Mouse (Mus musculus): ENCODE measurements around the gene Repin1. TPM values are rescaled to one million over a fixed set of nuclear protein-coding genes. Genes with fewer than 3 reads are reported as not detected.

The Repin1 gene
- total and polyA plus RNA-seq, 3 experiments = not detected

GRCm38 (mm10) chr6:48636515-48636914, 42.8 kb downstream of the Repin1 start:
- no peaks in the 10 kb centered on the region for H3K79me2 ChIP-seq (ENCODE audit: control insufficient read depth, insufficient read depth, low read length, poor library complexity)
- H3K9ac ChIP-seq (ENCODE audit: control insufficient read depth, low read depth, low read length, poor library complexity, severe bottlenecking) = no peak overlapping the region
- H3K9me3 ChIP-seq (replicated peaks; ENCODE audit: insufficient read depth, low read length) = no peaks in the 10 kb centered on the region
- no peaks in the 10 kb centered on the region for H3K4me1 ChIP-seq (ENCODE audit: control insufficient read depth in 1 of 2, insufficient read depth in 2 of 2, low read length in 2 of 2)
- no peaks in the 10 kb centered on the region for H3K27me3 ChIP-seq (ENCODE audit: control insufficient read depth in 1 of 2, insufficient read depth in 2 of 2, low read length in 2 of 2)
- no peak overlapping the region for H3K4me3 ChIP-seq (ENCODE audit: control insufficient read depth in 1 of 2, insufficient read depth in 1 of 2, low read depth in 2 of 2, low read length in 2 of 2)
- TF ChIP-seq KAT2A (conservative IDR thresholded peaks at IDR 0.05; ENCODE audit: low read depth, low read length) (no peak), JUND (IDR thresholded peaks at IDR 0.05; ENCODE audit: low read depth, low read length) (no peak), CHD1 (IDR thresholded peaks at IDR 0.05; ENCODE audit: low read depth, low read length) (no peak), ETS1 (IDR thresholded peaks at IDR 0.05; ENCODE audit: low read depth, low read length) (no peak), MYC (IDR thresholded peaks at IDR 0.05; ENCODE audit: low read depth, low read length) (no peak), ZKSCAN1 (IDR thresholded peaks at IDR 0.05; ENCODE audit: low read depth, low read length) (no peak), E2F4 (IDR thresholded peaks at IDR 0.05; ENCODE audit: borderline replicate concordance, low read depth, low read length) (no peak), GATA1 (IDR thresholded peaks at IDR 0.05; ENCODE audit: low read depth, low read length) (no peak), USF1 (IDR thresholded peaks at IDR 0.05; ENCODE audit: low read depth, low read length) (no peak), POLR2A (IDR thresholded peaks at IDR 0.05; ENCODE audit: control insufficient read depth in 1 of 2, insufficient read depth in 1 of 2, low read depth in 1 of 2, low read length in 2 of 2, poor library complexity in 1 of 2) (no peak)
- no peak overlapping the region for H3K27ac ChIP-seq (ENCODE audit: control insufficient read depth, low read depth, low read length)
- DNase-seq (ENCODE audit: low read depth, low spot score) = no peak
- no peaks in the 10 kb centered on the region for H3K36me3 ChIP-seq (ENCODE audit: control insufficient read depth in 1 of 2, insufficient read depth in 2 of 2, low read length in 2 of 2)

DNA sequence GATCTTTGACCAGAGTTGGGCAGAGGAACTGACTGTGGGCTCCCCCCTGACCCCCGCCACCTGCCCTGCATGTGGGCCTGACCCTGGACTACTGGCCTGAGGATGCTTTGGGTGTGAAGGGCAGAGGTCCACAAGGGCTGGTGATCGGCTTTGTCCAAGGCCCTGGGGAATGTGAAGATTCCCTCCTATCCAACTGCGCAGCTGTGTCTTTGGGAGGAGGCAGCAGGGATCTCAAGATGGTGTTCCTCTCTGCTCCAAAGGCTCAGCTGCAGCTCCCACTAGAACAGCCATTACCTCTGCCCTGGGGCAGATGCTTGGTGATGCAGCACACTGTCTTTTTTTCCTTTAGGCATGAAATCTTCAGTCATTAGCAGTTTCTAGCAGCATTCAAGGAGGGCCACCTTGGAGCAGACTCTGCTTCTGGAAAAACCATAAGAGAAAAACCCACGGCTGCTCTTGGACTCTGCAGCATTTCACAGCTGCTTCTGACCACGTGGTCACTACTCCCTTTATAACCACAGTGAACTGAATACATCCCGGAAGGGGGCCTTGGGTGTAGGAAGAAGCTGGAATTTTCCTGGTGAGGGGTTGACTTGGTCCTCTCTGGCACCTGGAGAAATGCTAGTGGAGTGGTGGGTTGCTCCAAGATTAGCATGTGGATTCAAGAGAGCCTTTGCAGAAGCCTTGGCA, 44.3 kb downstream of the Repin1 start:
- no peak for DNase-seq (ENCODE audit: low read depth, low spot score)
- no peak for TF ChIP-seq MXI1 (IDR thresholded peaks at IDR 0.05; ENCODE audit: low read depth, low read length)
- TF ChIP-seq ZNF384 (IDR thresholded peaks at IDR 0.05; ENCODE audit: low read depth, low read length) = no peak
- TF ChIP-seq CTCF (IDR thresholded peaks at IDR 0.05 in 2 of 3, conservative IDR thresholded peaks at IDR 0.05 in 1 of 3; ENCODE audit: control insufficient read depth in 1 of 3, insufficient read depth in 1 of 3, low read depth in 2 of 3, low read length in 3 of 3, poor library complexity in 1 of 3, severe bottlenecking in 1 of 3) = no peak
- no peak for TF ChIP-seq RCOR1 (IDR thresholded peaks at IDR 0.05; ENCODE audit: low read depth, low read length)
- no peak for TF ChIP-seq ZKSCAN1 (IDR thresholded peaks at IDR 0.05; ENCODE audit: low read depth, low read length)
- no peak for TF ChIP-seq MYB (IDR thresholded peaks at IDR 0.05; ENCODE audit: low read depth, low read length)
- no peak for TF ChIP-seq NRF1 (IDR thresholded peaks at IDR 0.05; ENCODE audit: insufficient read depth, low read depth, low read length, poor library complexity, severe bottlenecking)
- TF ChIP-seq USF2 (IDR thresholded peaks at IDR 0.05; ENCODE audit: borderline replicate concordance in 1 of 2, insufficient read depth in 1 of 2, low read depth in 1 of 2, low read length in 2 of 2) = no peak
- TF ChIP-seq ZC3H11A (IDR thresholded peaks at IDR 0.05; ENCODE audit: low read depth, low read length) = no peak
- TF ChIP-seq CHD1 (IDR thresholded peaks at IDR 0.05; ENCODE audit: low read depth, low read length) = no peak
- H3K79me2 ChIP-seq (ENCODE audit: control insufficient read depth, insufficient read depth, low read length, poor library complexity) = no peaks in the 10 kb centered on the region
- H3K27ac ChIP-seq (ENCODE audit: control insufficient read depth, low read depth, low read length) = no peak overlapping the region
- no peak overlapping the region for H3K4me3 ChIP-seq (ENCODE audit: control insufficient read depth in 1 of 2, insufficient read depth in 1 of 2, low read depth in 2 of 2, low read length in 2 of 2)
- H3K4me1 ChIP-seq (ENCODE audit: control insufficient read depth in 1 of 2, insufficient read depth in 2 of 2, low read length in 2 of 2) = no peaks in the 10 kb centered on the region
- no peaks in the 10 kb centered on the region for H3K36me3 ChIP-seq (ENCODE audit: control insufficient read depth in 1 of 2, insufficient read depth in 2 of 2, low read length in 2 of 2)
- no peak overlapping the region for H3K9ac ChIP-seq (ENCODE audit: control insufficient read depth, low read depth, low read length, poor library complexity, severe bottlenecking)
- H3K9me3 ChIP-seq (replicated peaks; ENCODE audit: insufficient read depth, low read length) = no peaks in the 10 kb centered on the region
- H3K27me3 ChIP-seq (ENCODE audit: control insufficient read depth in 1 of 2, insufficient read depth in 2 of 2, low read length in 2 of 2) = no peaks in the 10 kb centered on the region
